In genomic region chr15:12371183-12371582, GRCm38 (mm10) we compare ENCODE assay signal across 9 mouse cellular contexts. TPM values are rescaled to one million over a fixed set of nuclear protein-coding genes. Genes with fewer than 3 reads are reported as not detected.
DNase-seq lines count a peak whose midpoint lies in the region; ATAC-seq lines count a peak whose summit lies in the region.
"Had no signal": no experiment of that assay in that cellular context is flagged by ENCODE, and none has a peak within 500 bp of the region (broad histone marks: within the 10 kb centered on the region; RNA-seq: fewer than 3 reads in every experiment).

No protein-coding gene starts in this region.

- H3K4me3 ChIP-seq in liver, embryonic 12.5 days, result no peak overlapping the region
- H3K4me3 ChIP-seq in forebrain, embryonic 16.5 days (replicated peaks; ENCODE audit: low read length), result no peak overlapping the region
- H3K4me3 ChIP-seq in hindbrain, embryonic 15.5 days, result no peak overlapping the region
- peak overlapping the region; percentile 83 for H3K4me3 ChIP-seq in megakaryocyte, embryonic 14.5 days (replicated peaks)
- H3K4me3 ChIP-seq: stomach, embryonic 15.5 days had no signal

- peaks cover 42% of the 10 kb centered on the region for H3K4me1 ChIP-seq in liver, embryonic 12.5 days
- H3K4me1 ChIP-seq in forebrain, embryonic 16.5 days (replicated peaks; ENCODE audit: control insufficient read depth, insufficient read depth, low read length), result peaks cover 36% of the 10 kb centered on the region
- peaks cover 31% of the 10 kb centered on the region for H3K4me1 ChIP-seq in hindbrain, embryonic 15.5 days (replicated peaks)
- H3K4me1 ChIP-seq in megakaryocyte, embryonic 14.5 days, result peaks cover 46% of the 10 kb centered on the region

- DNase-seq in liver, result peak; percentile 72
- DNase-seq in cerebellum, adult 11-12 months, result peak; percentile 59
- DNase-seq in layer of hippocampus, postnatal 36 days, result peak; percentile 60 to 62
- DNase-seq in right cerebral cortex, postnatal 25 days, result peak; percentile 54

- H3K9ac ChIP-seq in liver, embryonic 12.5 days, result no peak overlapping the region
- H3K9ac ChIP-seq in forebrain, embryonic 16.5 days (replicated peaks; ENCODE audit: low read depth, low read length), result no peak overlapping the region
- H3K9ac ChIP-seq in hindbrain, embryonic 15.5 days, result no peak overlapping the region
- H3K9ac ChIP-seq: stomach, embryonic 15.5 days had no signal

- no peaks in the 10 kb centered on the region for H3K9me3 ChIP-seq in liver, embryonic 12.5 days (replicated peaks)
- H3K9me3 ChIP-seq in forebrain, embryonic 16.5 days (ENCODE audit: control insufficient read depth, low read length), result no peaks in the 10 kb centered on the region
- H3K9me3 ChIP-seq in hindbrain, embryonic 15.5 days, result no peaks in the 10 kb centered on the region
- no peaks in the 10 kb centered on the region for H3K9me3 ChIP-seq in megakaryocyte, embryonic 14.5 days
- H3K9me3 ChIP-seq: stomach, embryonic 15.5 days had no signal

- no peak overlapping the region for H3K4me2 ChIP-seq in liver, embryonic 12.5 days
- H3K4me2 ChIP-seq in forebrain, embryonic 16.5 days (ENCODE audit: low read length), result no peak overlapping the region
- H3K4me2 ChIP-seq in hindbrain, embryonic 15.5 days, result no peak overlapping the region
- H3K4me2 ChIP-seq: stomach, embryonic 15.5 days had no signal

- H3K27ac ChIP-seq in liver, embryonic 12.5 days, result no peak overlapping the region
- no peak overlapping the region for H3K27ac ChIP-seq in forebrain, embryonic 16.5 days (ENCODE audit: low read length)
- H3K27ac ChIP-seq in hindbrain, embryonic 15.5 days (replicated peaks), result 0 out of 2 replicates have a peak overlapping the region, but pooled peaks have one; percentile 32
- H3K27ac ChIP-seq: stomach, embryonic 15.5 days had no signal

- H3K27me3 ChIP-seq in liver, embryonic 12.5 days (replicated peaks), result peaks cover 4% of the 10 kb centered on the region; the same call in 1 of the 2 replicates
- 0 out of 2 replicates have a peak, but pooled peaks cover 3% of the 10 kb centered on the region for H3K27me3 ChIP-seq in forebrain, embryonic 16.5 days (replicated peaks; ENCODE audit: control insufficient read depth, insufficient read depth, low read length)
- no peaks in the 10 kb centered on the region; the same call in 1 of the 2 replicates for H3K27me3 ChIP-seq in hindbrain, embryonic 15.5 days
- H3K27me3 ChIP-seq in megakaryocyte, embryonic 14.5 days (replicated peaks), result peaks cover 27% of the 10 kb centered on the region
- H3K27me3 ChIP-seq: stomach, embryonic 15.5 days had no signal

- 7% methylated on average over 8 of the region's 8 CpGs for WGBS in liver, embryonic 12.5 days (ENCODE audit: insufficient replicate concordance)
- WGBS in forebrain, embryonic 16.5 days, result 6% methylated on average over 8 of the region's 8 CpGs
- WGBS in hindbrain, embryonic 15.5 days, result 5% methylated on average over 8 of the region's 8 CpGs

- ATAC-seq in liver, embryonic 12.5 days, result no peak
- ATAC-seq in forebrain, embryonic 16.5 days, result peak; percentile 48
- peak; percentile 63 for ATAC-seq in hindbrain, embryonic 15.5 days (ENCODE audit: low FRiP score, low read depth)

- no peaks in the 10 kb centered on the region for H3K36me3 ChIP-seq in liver, embryonic 12.5 days
- no peaks in the 10 kb centered on the region for H3K36me3 ChIP-seq in forebrain, embryonic 16.5 days (ENCODE audit: control insufficient read depth, insufficient read depth)
- no peaks in the 10 kb centered on the region for H3K36me3 ChIP-seq in hindbrain, embryonic 15.5 days
- H3K36me3 ChIP-seq in megakaryocyte, embryonic 14.5 days (replicated peaks; ENCODE audit: low read length), result no peaks in the 10 kb centered on the region

RNA-seq across cellular contexts. Expression of gene 1810049J17Rik, which starts 49.5 kb away (rescaled TPM):
- polyA plus RNA-seq in liver, embryonic 12.5 days (2016; fragmentation: Nextera tagmentation; extraction: Ambion mirVana), result 1.2 and 1.9 TPM in 2 replicates
- not detected in 2 replicates for polyA plus RNA-seq in forebrain, embryonic 16.5 days (2015; fragmentation: Nextera tagmentation; extraction: Ambion mirVana)
- 0.82 and 1.2 TPM in 2 replicates for polyA plus RNA-seq in hindbrain, embryonic 15.5 days (2015; fragmentation: Nextera tagmentation; extraction: Ambion mirVana)
- 1 to 10 TPM in 1 of 2 experiments, not detected in 1; 2.0 TPM for total RNA-seq in layer of hippocampus, postnatal 36 days (2021)
- not detected in 2 replicates for polyA plus RNA-seq in megakaryocyte, embryonic 14.5 days (2012; ENCODE audit: insufficient read depth, low replicate concordance)

RNA-seq across cellular contexts. Expression of gene Golph3, which starts 49.9 kb away (rescaled TPM):
- 79.8 and 82.7 TPM in 2 replicates for polyA plus RNA-seq in liver, embryonic 12.5 days (2016; fragmentation: Nextera tagmentation; extraction: Ambion mirVana)
- 56.7 and 70.2 TPM in 2 replicates for polyA plus RNA-seq in forebrain, embryonic 16.5 days (2015; fragmentation: Nextera tagmentation; extraction: Ambion mirVana)
- polyA plus RNA-seq in hindbrain, embryonic 15.5 days (2015; fragmentation: Nextera tagmentation; extraction: Ambion mirVana), result 69.9 and 71.4 TPM in 2 replicates
- total RNA-seq in layer of hippocampus, postnatal 36 days (2021), result 10 to 100 TPM; 92.1 to 99.2 TPM
- polyA plus RNA-seq in megakaryocyte, embryonic 14.5 days (2012; ENCODE audit: insufficient read depth, low replicate concordance), result 175 and 429 TPM in 2 replicates
